ENCODE assay signal across 8 mouse cellular contexts in genomic region chr2:64853918-64854317, GRCm38 (mm10).
DNase-seq lines count a peak whose midpoint lies in the region; ATAC-seq and TF ChIP-seq lines count a peak whose summit lies in the region.

No protein-coding gene starts in this region.

- TF ChIP-seq POLR2A in cerebellum, adult 2 months (IDR thresholded peaks at IDR 0.05; ENCODE audit: borderline replicate concordance, insufficient read depth, low read length), result no peak
- no peak for TF ChIP-seq POLR2A in limb, embryonic 14.5 days (IDR thresholded peaks at IDR 0.05; ENCODE audit: borderline replicate concordance, extremely low read depth, insufficient read depth, insufficient read length)

- peak; percentile 71 for TF ChIP-seq CTCF in cerebellum, adult 2 months (IDR thresholded peaks at IDR 0.05; ENCODE audit: borderline replicate concordance, insufficient read depth, low read depth, low read length)

- ATAC-seq in limb, embryonic 14.5 days (ENCODE audit: low FRiP score, low read depth), result no peak

- no peak overlapping the region for H3K4me3 ChIP-seq in cerebellum, adult 2 months (replicated peaks; ENCODE audit: insufficient read depth, low read depth, low read length)
- no peak overlapping the region for H3K4me3 ChIP-seq in limb, embryonic 14.5 days (replicated peaks; ENCODE audit: low read length)

- no peak overlapping the region for H3K4me2 ChIP-seq in limb, embryonic 14.5 days (replicated peaks; ENCODE audit: low read depth, low read length, severe bottlenecking)

- no peak overlapping the region for H3K9ac ChIP-seq in limb, embryonic 14.5 days (ENCODE audit: low read depth, low read length, severe bottlenecking)

- peak; percentile 27 to 69 for DNase-seq in spleen, postnatal 4 days (ENCODE audit: low spot score in 2 of 2)
- DNase-seq in spleen, postnatal 36 days (ENCODE audit: low spot score in 2 of 2), result no peak
- peak; percentile 42 to 58 for DNase-seq in cerebellum, adult 2 months
- DNase-seq in forelimb bud, embryonic 11.5 days (ENCODE audit: low read depth, low spot score), result peak; percentile 74
- peak; percentile 84 for DNase-seq in kidney, adult 9 months
- DNase-seq in limb, embryonic 14.5 days (ENCODE audit: low spot score), result peak; percentile 84
- DNase-seq in ovary, postnatal 10 days (ENCODE audit: low spot score), result peak; percentile 39
- DNase-seq in urinary bladder, postnatal 36 days (ENCODE audit: low spot score in 2 of 2), result peak; percentile 37 to 71

- no peaks in the 10 kb centered on the region for H3K9me3 ChIP-seq in limb, embryonic 14.5 days (ENCODE audit: control insufficient read depth, low read length)

- H3K4me1 ChIP-seq in cerebellum, adult 2 months (ENCODE audit: control insufficient read depth, insufficient read depth, low read length), result no peaks in the 10 kb centered on the region
- no peaks in the 10 kb centered on the region for H3K4me1 ChIP-seq in limb, embryonic 14.5 days (ENCODE audit: control insufficient read depth, insufficient read depth, low read length)

- no peak overlapping the region for H3K27ac ChIP-seq in cerebellum, adult 2 months (ENCODE audit: insufficient read depth, low read length)
- no peak overlapping the region for H3K27ac ChIP-seq in limb, embryonic 14.5 days (replicated peaks; ENCODE audit: low read depth, low read length)

- no peaks in the 10 kb centered on the region for H3K36me3 ChIP-seq in limb, embryonic 14.5 days (ENCODE audit: control insufficient read depth, insufficient read depth, low read length)

- no peaks in the 10 kb centered on the region for H3K27me3 ChIP-seq in cerebellum, adult 2 months (ENCODE audit: control insufficient read depth, insufficient read depth, low read length)
- peaks cover 5% of the 10 kb centered on the region; the same call in 1 of the 2 replicates for H3K27me3 ChIP-seq in limb, embryonic 14.5 days (ENCODE audit: control insufficient read depth, insufficient read depth, low read length)

- WGBS in cerebellum, adult 2 months, result 15% methylated on average over 7 of the region's 7 CpGs
- 15% methylated on average over 7 of the region's 7 CpGs for whole genome bisulfite sequencing in limb, embryonic 14.5 days

Comparison
In these comparisons a context has a peak if more than half of its experiments do, and no peak if none do; other contexts are left out.
1. DNase-seq: peak in spleen, postnatal 4 days (2 of 2), cerebellum, adult 2 months (2 of 2), forelimb bud, embryonic 11.5 days (single experiment), kidney, adult 9 months (single experiment), limb, embryonic 14.5 days (single experiment), ovary, postnatal 10 days (single experiment) and urinary bladder, postnatal 36 days (2 of 2); none in spleen, postnatal 36 days (0 of 2).